Mouse (Mus musculus) c-Kit-positive CD71-positive TER-119-negative erythroid progenitor cells, embryonic 14.5 days (primary cell): Measurements from ENCODE around the gene Trim40.
A peak's percentile ranks its signal among the peaks of the same experiment; 100 is the strongest.

ENCODE experiments used
- DNase-seq: peaks from one replicate; pipeline ENCODE4 v3.0.0-alpha.2; 2013; ENCODE audit warnings: low read depth

The Trim40 gene

GRCm38 (mm10) chr17:36890073-36890903 is at the start of gene Trim40:
TSS of gene Trim40 (minus strand) at chr17:36890123.
- no peak for DNase-seq

GRCm38 (mm10) chr17:36938056-36938455 is 48.1 kb upstream of the Trim40 start:
- no peak for DNase-seq

- no peak for DNase-seq
Observed at GRCm38 (mm10) chr17:36931806-36932205, 41.9 kb upstream of the Trim40 start.

GRCm38 (mm10) chr17:36931130-36931529 is 41.2 kb upstream of the Trim40 start:
- DNase-seq, result no peak

GRCm38 (mm10) chr17:36930233-36930632 is 40.3 kb upstream of the Trim40 start:
- no peak for DNase-seq

GRCm38 (mm10) chr17:36929236-36929932 is 39.5 kb upstream of the Trim40 start:
- no peak for DNase-seq

GRCm38 (mm10) chr17:36927496-36928120 is 37.7 kb upstream of the Trim40 start:
- DNase-seq, result no peak

- no peak for DNase-seq
Observed at GRCm38 (mm10) chr17:36923491-36923890, 33.6 kb upstream of the Trim40 start.

GRCm38 (mm10) chr17:36922715-36923114 is 32.8 kb upstream of the Trim40 start:
- no peak for DNase-seq

GRCm38 (mm10) chr17:36920239-36920638 is 30.3 kb upstream of the Trim40 start:
- no peak for DNase-seq

- peak; percentile 37 for DNase-seq
Observed at GRCm38 (mm10) chr17:36915076-36915475, 25.2 kb upstream of the Trim40 start.

GRCm38 (mm10) chr17:36914108-36914507 is 24.2 kb upstream of the Trim40 start:
- peak; percentile 61 for DNase-seq

- DNase-seq, result no peak
Observed at GRCm38 (mm10) chr17:36912031-36912430, 22.1 kb upstream of the Trim40 start.

- DNase-seq, result no peak
Observed at GRCm38 (mm10) chr17:36909802-36910201, 19.9 kb upstream of the Trim40 start.

GRCm38 (mm10) chr17:36908235-36908634 is 18.3 kb upstream of the Trim40 start:
- DNase-seq, result no peak

GRCm38 (mm10) chr17:36903651-36904050 is 13.7 kb upstream of the Trim40 start:
- no peak for DNase-seq

- DNase-seq, result no peak
Observed at GRCm38 (mm10) chr17:36900691-36901090, 10.8 kb upstream of the Trim40 start.

GRCm38 (mm10) chr17:36900001-36900400 is 10.1 kb upstream of the Trim40 start:
- DNase-seq, result no peak

GRCm38 (mm10) chr17:36899376-36899775 is 9.5 kb upstream of the Trim40 start:
- DNase-seq, result no peak

GRCm38 (mm10) chr17:36897552-36898205 is 7.8 kb upstream of the Trim40 start, which contains the start of gene Trim31:
TSS of gene Trim31 (plus strand) at chr17:36898118.
- no peak for DNase-seq

- DNase-seq, result no peak
Observed at GRCm38 (mm10) chr17:36897065-36897464, 7.1 kb upstream of the Trim40 start.

- DNase-seq, result peak; percentile 31
Observed at GRCm38 (mm10) chr17:36896583-36896982, 6.7 kb upstream of the Trim40 start.
